Mouse (Mus musculus) lung, postnatal 0 days (tissue): ENCODE results near the gene Lyrm4.

Experiments used
- CTCF ChIP-seq: IDR thresholded peaks from 2 replicates; pipeline ENCODE4 v1.5.1; 2016; ENCODE audit warnings: antibody characterized with exemption, mild to moderate bottlenecking
- EP300 ChIP-seq: IDR thresholded peaks from 2 replicates; pipeline ENCODE4 v1.6.1; 2016; ENCODE audit warnings: antibody characterized with exemption, mild to moderate bottlenecking, control low read depth

- TF ChIP-seq CTCF (no peak), EP300 (no peak)
These were observed 46.6 kb upstream of the Lyrm4 start for GRCm38 (mm10) chr13:36163898-36164297.
